Mouse (Mus musculus) liver, embryonic 16.5 days (tissue): ENCODE results near the gene Zfyve28. TPM values are rescaled to one million over a fixed set of nuclear protein-coding genes. Genes with fewer than 3 reads are reported as not detected.

Experiments
- ATAC-seq: fragments of 200-750 bp; cut with Nextera tagmentation; 2 replicates; pipeline ENCODE4 v1.8.0; 2017; ENCODE audit warnings: low read depth, mild to moderate bottlenecking, moderate number of reproducible peaks, moderate library complexity
- H3K27ac ChIP-seq: fragments of 300-500 bp; sonication (generic); 2 replicates; pipeline ENCODE4 v1.5.1; 2014; ENCODE audit warnings: mild to moderate bottlenecking, low read length
- H3K27me3 ChIP-seq: fragments of 300-500 bp; sonication (generic); 2 replicates; pipeline ENCODE4 v1.6.1; 2014; ENCODE audit warnings: low read depth, low read length, mixed read lengths; ENCODE audit not compliant: control insufficient read depth, insufficient read depth
- H3K36me3 ChIP-seq: fragments of 300-500 bp; sonication (generic); 2 replicates; pipeline ENCODE4 v1.6.1; 2014; ENCODE audit warnings: mild to moderate bottlenecking; ENCODE audit not compliant: control insufficient read depth, insufficient read depth
- H3K4me1 ChIP-seq: fragments of 300-500 bp; sonication (generic); 2 replicates; pipeline ENCODE4 v1.6.1; 2014; ENCODE audit warnings: low read depth, low read length, mixed read lengths; ENCODE audit not compliant: control insufficient read depth
- H3K4me2 ChIP-seq: fragments of 300-500 bp; sonication (generic); 2 replicates; pipeline ENCODE4 v1.6.1; 2014; ENCODE audit warnings: low read depth, low read length, mixed read lengths
- H3K4me3 ChIP-seq: fragments of 300-500 bp; sonication (generic); 2 replicates; pipeline ENCODE4 v1.5.1; 2014; ENCODE audit warnings: low read depth, mild to moderate bottlenecking, low read length
- H3K9ac ChIP-seq: fragments of 300-500 bp; sonication (generic); 2 replicates; pipeline ENCODE4 v1.6.1; 2014; ENCODE audit warnings: low read depth, low read length
- H3K9me3 ChIP-seq: fragments of 300-500 bp; sonication (generic); replicated peaks from 2 replicates; pipeline ENCODE4 v1.6.1; 2016; ENCODE audit warnings: low read length; ENCODE audit not compliant: control insufficient read depth
- WGBS: fragments of 180-500 bp; shearing (Covaris S2); extraction: QIAGEN DNeasy Blood & Tissue Kit; methylation state at CpG from one replicate; pipeline ENCODE4 v1.1.7; 2014; ENCODE audit not compliant: insufficient replicate concordance; 5-methylcytosine and 5-hydroxymethylcytosine counted together
- polyA plus RNA-seq: library from polyadenylated mRNA; unstranded; fragments of >200 nt; fragmentation: Nextera tagmentation; extraction: Ambion mirVana; gene quantifications from 2 replicates; pipeline ENCODE4 v1.2.1, GENCODE M21; 2015

Gene Zfyve28
- polyA plus RNA-seq, 1 experiment from 2014 or later = 0.11 TPM

DNA sequence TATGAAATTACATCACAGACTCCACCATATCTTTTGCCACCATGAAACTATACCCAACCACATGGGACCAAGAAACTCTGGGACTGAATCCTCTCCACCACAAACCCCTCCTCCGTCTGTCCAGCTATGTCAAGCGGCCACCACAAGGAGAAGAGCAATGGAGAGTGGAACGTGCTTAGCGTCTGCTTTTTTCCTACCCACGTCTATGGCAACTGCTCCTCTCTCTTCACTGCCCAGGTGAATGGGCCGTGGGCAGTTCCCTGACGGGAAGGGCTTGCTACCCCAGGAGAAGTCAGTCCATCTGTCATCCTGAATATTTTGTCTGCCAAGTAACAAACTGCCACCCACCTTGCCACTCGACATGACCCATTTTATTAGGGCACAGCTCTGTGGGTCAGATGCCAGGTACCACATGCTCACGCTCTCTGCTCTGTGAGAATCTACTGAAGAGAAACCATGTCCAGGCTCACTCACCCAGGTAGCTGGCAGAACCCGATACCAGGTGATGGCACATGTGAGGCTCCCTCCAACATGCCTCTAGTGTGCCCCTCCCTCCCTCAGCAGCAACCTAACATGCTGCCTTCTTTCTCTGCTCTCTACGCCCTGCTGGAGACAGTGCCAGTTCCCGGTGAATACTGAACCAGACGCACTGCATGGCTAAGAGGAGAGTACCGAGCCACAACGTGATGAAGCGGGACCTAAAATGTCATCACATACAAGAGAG is 18.9 kb downstream of the Zfyve28 start:
- no peaks in the 10 kb centered on the region for H3K27me3 ChIP-seq
- H3K4me3 ChIP-seq = no peak overlapping the region
- 59% methylated on average over 16 of the region's 16 CpGs for WGBS
- ATAC-seq = no peak
- no peaks in the 10 kb centered on the region for H3K9me3 ChIP-seq
- H3K36me3 ChIP-seq = no peaks in the 10 kb centered on the region
- H3K9ac ChIP-seq = no peak overlapping the region
- H3K27ac ChIP-seq = no peak overlapping the region
- no peak overlapping the region for H3K4me2 ChIP-seq
- no peaks in the 10 kb centered on the region for H3K4me1 ChIP-seq

DNA sequence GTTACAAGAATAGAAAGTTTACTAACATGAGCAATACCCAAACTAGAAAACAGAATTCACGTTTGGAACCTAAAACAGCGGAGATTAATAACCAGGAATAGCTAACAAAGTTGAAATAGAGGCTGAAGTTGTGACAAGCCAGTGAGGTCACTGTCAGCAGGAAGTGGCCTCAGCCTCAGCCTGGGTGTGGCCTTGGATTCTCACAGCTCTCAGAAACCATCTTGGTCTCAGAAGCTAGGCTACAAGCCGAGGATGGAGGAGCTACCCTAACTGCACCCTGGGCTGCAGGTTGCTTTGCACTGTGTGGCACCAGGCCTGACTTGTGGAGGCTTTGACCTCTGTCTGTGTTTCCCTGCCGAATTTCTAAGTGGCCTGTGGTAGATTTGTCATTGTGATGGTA is 22.2 kb downstream of the Zfyve28 start:
- WGBS = 40% methylated on average over 4 of the region's 4 CpGs

GRCm38 (mm10) chr5:34259172-34259816 is 29.0 kb downstream of the Zfyve28 start:
- Histone ChIP-seq H3K4me3 (no peak overlapping the region), H3K4me1 (no peaks in the 10 kb centered on the region), H3K27me3 (no peaks in the 10 kb centered on the region), H3K4me2 (no peak overlapping the region), H3K27ac (no peak overlapping the region), H3K36me3 (no peaks in the 10 kb centered on the region), H3K9me3 (no peaks in the 10 kb centered on the region), H3K9ac (no peak overlapping the region)
- 62% methylated on average over 3 of the region's 3 CpGs for WGBS
- ATAC-seq = no peak

More for the DNA sequence above, 22.2 kb downstream of the Zfyve28 start:
- H3K4me1 ChIP-seq = no peaks in the 10 kb centered on the region
- no peak for ATAC-seq
- no peak overlapping the region for H3K27ac ChIP-seq
- no peak overlapping the region for H3K9ac ChIP-seq
- no peaks in the 10 kb centered on the region for H3K27me3 ChIP-seq
- H3K4me2 ChIP-seq = no peak overlapping the region
- no peaks in the 10 kb centered on the region for H3K9me3 ChIP-seq
- H3K36me3 ChIP-seq = no peaks in the 10 kb centered on the region
- H3K4me3 ChIP-seq = no peak overlapping the region

DNA sequence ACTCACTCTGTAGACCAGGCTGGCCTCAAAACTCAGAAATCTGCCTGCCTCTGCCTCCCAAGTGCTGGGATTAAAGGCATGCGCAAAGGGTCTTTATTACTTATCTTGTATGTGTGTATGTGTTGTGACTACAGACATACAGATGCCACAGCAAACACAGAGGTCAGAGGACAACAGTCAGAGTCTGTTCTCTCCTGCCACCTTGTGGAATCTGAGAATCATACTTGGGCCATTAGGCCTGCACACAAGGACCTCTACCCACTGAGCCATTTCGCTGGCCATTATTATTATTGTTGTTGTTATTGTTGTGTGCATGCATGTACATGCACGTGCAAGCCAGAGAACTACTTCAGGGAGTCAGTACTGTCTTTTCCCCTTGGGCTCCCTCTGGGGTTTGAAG is 33.1 kb downstream of the Zfyve28 start:
- Histone ChIP-seq H3K27me3 (no peaks in the 10 kb centered on the region), H3K4me1 (no peaks in the 10 kb centered on the region), H3K27ac (no peak overlapping the region), H3K36me3 (no peaks in the 10 kb centered on the region), H3K4me3 (no peak overlapping the region), H3K9me3 (no peaks in the 10 kb centered on the region), H3K4me2 (no peak overlapping the region), H3K9ac (no peak overlapping the region)
- no peak for ATAC-seq
- WGBS = 63% methylated on average over 3 of the region's 3 CpGs

DNA sequence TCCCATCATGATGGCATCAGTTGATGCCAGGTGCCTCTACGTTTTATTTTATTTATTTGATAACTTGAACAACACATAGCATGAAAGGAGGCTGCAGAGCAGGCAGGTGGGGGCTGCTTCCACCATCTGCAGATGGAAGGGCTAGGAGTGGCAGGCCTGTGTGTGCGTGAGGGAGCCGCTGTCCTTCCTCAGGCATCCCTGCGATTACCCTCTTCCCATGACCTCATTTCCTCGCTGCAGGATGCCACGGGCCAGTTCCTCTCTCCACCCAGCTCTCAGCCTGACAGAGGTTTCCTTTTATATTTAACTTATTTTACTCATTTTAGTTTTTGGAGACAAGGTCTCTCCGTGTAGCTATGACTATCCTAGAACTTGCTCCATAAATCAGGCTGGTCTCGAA is 33.9 kb downstream of the Zfyve28 start:
- Histone ChIP-seq H3K4me1 (no peaks in the 10 kb centered on the region), H3K36me3 (no peaks in the 10 kb centered on the region), H3K27ac (no peak overlapping the region), H3K9me3 (no peaks in the 10 kb centered on the region), H3K27me3 (no peaks in the 10 kb centered on the region), H3K4me3 (no peak overlapping the region), H3K4me2 (no peak overlapping the region), H3K9ac (no peak overlapping the region)
- WGBS = 37% methylated on average over 8 of the region's 8 CpGs
- ATAC-seq = no peak

DNA sequence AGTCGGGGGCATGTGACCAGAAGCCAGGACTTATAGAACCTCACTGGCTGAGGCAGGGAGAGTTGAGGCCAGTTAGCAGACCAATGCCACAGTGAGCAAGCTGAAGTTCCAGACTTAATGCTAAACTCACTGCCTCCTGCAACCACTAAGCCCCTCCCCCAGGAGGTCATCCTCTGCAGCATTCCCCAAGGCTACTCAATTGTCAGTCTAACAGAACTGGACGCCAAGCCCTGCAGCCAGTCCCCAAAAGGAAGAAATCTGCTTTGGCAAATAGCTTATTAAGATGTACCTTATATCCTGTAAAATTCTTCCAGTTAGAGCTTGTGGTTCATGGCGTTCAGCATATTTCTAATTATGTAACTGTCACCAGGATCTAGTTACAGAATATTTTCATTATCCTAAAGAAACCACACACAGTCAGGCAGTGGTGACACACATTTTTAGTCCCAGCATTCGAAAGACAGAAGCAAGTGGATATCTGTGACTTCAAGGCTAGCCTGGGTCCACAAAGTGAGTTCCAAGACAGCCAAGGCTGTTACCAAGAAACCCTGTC is 35.2 kb downstream of the Zfyve28 start:
- H3K27ac ChIP-seq = no peak overlapping the region
- no peaks in the 10 kb centered on the region for H3K4me1 ChIP-seq
- H3K27me3 ChIP-seq = no peaks in the 10 kb centered on the region
- no peaks in the 10 kb centered on the region for H3K36me3 ChIP-seq
- no peak overlapping the region for H3K4me3 ChIP-seq
- WGBS = 42% methylated on average over 4 of the region's 4 CpGs
- no peak overlapping the region for H3K9ac ChIP-seq
- H3K9me3 ChIP-seq = no peaks in the 10 kb centered on the region
- no peak for ATAC-seq
- H3K4me2 ChIP-seq = no peak overlapping the region

DNA sequence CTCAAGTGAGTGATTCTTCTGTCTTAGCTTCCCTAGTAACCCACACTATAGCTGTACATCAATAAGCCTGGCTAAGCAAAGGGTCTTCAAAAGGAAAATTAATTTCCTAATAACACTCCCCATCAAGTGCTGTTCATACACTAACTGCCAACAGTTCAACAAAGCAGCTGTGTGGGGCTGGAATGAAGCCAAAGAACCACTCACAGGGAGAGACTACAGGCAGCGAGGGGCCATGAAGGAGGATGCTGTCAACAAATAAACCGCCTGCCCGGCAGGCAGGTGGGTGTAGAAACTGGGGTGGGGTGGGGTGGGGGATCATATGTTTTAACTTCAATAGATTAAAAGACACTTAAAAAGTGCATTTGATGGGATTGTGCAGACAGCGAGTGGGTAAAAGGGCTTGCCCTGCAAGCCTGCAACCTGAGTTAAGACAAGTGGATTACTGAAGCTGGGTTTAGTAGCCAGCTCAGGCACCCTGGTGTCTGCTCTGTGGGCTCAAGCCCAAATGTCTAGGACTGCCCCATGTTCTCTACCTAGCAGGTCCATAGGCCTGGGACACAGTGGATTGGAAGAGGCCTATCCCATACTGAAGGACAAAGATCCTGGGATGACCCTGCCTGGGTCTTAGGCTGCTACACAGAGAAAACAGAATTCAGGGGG is 35.8 kb downstream of the Zfyve28 start:
- 66% methylated on average over 4 of the region's 4 CpGs for WGBS

GRCm38 (mm10) chr5:34251794-34252193 is 36.5 kb downstream of the Zfyve28 start:
- 55% methylated on average over 4 of the region's 4 CpGs for WGBS
- no peak overlapping the region for H3K9ac ChIP-seq
- ATAC-seq = no peak

More for the DNA sequence above, 35.8 kb downstream of the Zfyve28 start:
- Histone ChIP-seq H3K4me2 (no peak overlapping the region), H3K9me3 (no peaks in the 10 kb centered on the region), H3K27ac (no peak overlapping the region), H3K27me3 (no peaks in the 10 kb centered on the region), H3K36me3 (no peaks in the 10 kb centered on the region), H3K4me3 (no peak overlapping the region), H3K9ac (no peak overlapping the region), H3K4me1 (no peaks in the 10 kb centered on the region)
- no peak for ATAC-seq

GRCm38 (mm10) chr5:34250090-34250489 is 38.2 kb downstream of the Zfyve28 start:
- H3K4me3 ChIP-seq = no peak overlapping the region
- H3K9ac ChIP-seq = no peak overlapping the region
- no peak for ATAC-seq
- 55% methylated on average over 3 of the region's 3 CpGs for WGBS
- H3K4me2 ChIP-seq = no peak overlapping the region
- H3K27me3 ChIP-seq = no peaks in the 10 kb centered on the region
- no peak overlapping the region for H3K27ac ChIP-seq
- no peaks in the 10 kb centered on the region for H3K9me3 ChIP-seq
- no peaks in the 10 kb centered on the region for H3K36me3 ChIP-seq
- no peaks in the 10 kb centered on the region for H3K4me1 ChIP-seq

More at GRCm38 (mm10) chr5:34251794-34252193, 36.5 kb downstream of the Zfyve28 start:
- Histone ChIP-seq H3K36me3 (no peaks in the 10 kb centered on the region), H3K4me2 (no peak overlapping the region), H3K4me1 (no peaks in the 10 kb centered on the region), H3K4me3 (no peak overlapping the region), H3K9me3 (no peaks in the 10 kb centered on the region), H3K27me3 (no peaks in the 10 kb centered on the region), H3K27ac (no peak overlapping the region)
